Mouse (Mus musculus) adipocyte (in vitro differentiated cells): Measurements from ENCODE around the gene Lrrc66.

ENCODE experiments used
- DNase-seq: peaks from one replicate; pipeline ENCODE4 v3.0.0-alpha.2; 2016; ENCODE audit warnings: low spot score

The Lrrc66 gene

GRCm38 (mm10) chr5:73632291-73632690 is at the start of gene Lrrc66:
Gene Lrrc66 (minus strand): TSS chr5:73632526.
- DNase-seq: no peak

DNA sequence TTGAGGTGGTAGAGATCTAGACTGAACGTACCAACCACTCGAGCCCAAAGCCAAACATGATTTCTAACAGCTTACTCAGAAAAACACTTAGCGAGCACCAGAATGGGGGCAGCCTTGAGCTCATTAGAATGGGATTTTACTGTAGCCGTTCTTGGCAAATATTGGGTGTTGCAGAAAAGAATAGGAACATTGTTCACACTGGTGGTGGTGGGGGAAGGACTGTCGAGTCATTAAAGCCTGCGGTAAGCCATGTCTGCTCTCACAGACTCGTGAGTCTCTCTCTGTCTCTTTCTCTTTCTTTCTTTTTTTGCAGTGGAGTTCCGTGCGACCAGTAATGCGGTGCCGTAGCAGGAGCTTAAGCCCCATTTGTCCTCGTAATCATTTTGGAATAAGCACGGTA is 44.3 kb upstream of the Lrrc66 start:
- no peak for DNase-seq

GRCm38 (mm10) chr5:73675604-73676003 is 43.3 kb upstream of the Lrrc66 start:
- no peak for DNase-seq

- DNase-seq: no peak
Observed at GRCm38 (mm10) chr5:73669386-73669785, 37.1 kb upstream of the Lrrc66 start.

GRCm38 (mm10) chr5:73667877-73668276 is 35.6 kb upstream of the Lrrc66 start:
- no peak for DNase-seq

DNA sequence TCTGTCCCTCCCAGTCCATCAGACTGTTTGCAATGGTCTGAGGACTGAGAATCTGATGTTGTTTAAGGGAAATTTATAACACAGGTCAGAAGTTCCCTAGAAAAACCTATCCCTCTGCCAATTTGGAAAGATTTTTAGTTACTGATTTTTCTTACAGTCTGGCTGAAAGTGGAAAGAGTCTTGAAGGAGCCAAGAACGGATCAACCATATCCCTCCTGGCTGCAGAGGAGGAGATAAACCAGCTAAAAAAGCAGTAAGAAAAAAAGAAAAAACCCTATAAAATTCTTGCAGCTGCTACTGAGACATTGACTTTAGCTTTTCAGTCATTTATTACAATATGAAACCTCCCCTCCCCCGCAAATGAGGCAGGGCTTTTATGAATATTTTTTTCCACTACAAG is 34.4 kb upstream of the Lrrc66 start:
- no peak for DNase-seq

DNA sequence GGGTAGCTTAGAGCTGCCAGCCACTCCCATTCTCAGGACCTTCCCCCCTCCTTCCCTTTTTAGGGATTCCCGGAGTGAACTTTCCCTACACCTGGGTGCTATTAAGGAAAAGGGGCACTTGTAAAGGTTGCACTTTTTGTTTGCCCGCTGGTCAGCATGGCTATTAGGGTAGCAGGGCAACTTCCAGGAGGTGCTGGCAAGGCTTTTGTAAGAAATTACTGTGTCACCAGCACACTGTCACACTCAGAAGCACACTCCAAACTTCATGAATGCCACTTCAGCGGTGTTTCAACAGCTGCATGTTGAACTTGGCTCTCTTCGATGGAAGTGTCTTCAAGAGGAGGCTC is 19.5 kb upstream of the Lrrc66 start:
- DNase-seq: no peak

GRCm38 (mm10) chr5:73651061-73651854 is 18.9 kb upstream of the Lrrc66 start, which contains the start of gene Spata18:
Gene Spata18 (plus strand): TSS chr5:73651379.
- DNase-seq: no peak

DNA sequence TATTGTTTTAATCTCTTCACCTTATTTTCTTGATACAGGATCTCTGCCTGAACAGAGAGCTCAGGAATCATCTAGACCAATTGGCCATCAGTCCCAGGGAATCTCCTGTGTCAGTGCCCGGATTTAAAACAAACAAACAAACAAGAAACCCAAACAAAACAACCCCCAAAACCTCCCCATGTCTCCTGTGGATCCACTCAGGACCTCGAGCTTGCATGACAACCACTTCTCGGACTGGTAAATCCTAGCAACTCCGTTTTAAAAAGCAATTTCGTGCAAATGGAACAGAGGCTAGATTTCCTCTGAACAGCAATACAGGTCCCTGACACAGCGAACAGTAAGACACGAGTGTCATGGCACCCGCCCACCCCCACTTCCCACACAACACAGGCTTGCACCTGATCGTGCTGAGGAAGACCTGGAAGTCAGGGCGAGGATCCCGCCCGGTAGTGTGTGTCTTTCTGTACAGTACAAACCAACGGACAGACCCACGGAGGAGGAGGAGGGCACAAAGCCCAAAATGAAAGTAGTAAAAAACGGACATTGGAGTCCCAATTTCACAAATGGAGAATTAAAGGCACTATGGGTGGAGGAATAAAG is 18.1 kb upstream of the Lrrc66 start:
- DNase-seq: no peak

DNA sequence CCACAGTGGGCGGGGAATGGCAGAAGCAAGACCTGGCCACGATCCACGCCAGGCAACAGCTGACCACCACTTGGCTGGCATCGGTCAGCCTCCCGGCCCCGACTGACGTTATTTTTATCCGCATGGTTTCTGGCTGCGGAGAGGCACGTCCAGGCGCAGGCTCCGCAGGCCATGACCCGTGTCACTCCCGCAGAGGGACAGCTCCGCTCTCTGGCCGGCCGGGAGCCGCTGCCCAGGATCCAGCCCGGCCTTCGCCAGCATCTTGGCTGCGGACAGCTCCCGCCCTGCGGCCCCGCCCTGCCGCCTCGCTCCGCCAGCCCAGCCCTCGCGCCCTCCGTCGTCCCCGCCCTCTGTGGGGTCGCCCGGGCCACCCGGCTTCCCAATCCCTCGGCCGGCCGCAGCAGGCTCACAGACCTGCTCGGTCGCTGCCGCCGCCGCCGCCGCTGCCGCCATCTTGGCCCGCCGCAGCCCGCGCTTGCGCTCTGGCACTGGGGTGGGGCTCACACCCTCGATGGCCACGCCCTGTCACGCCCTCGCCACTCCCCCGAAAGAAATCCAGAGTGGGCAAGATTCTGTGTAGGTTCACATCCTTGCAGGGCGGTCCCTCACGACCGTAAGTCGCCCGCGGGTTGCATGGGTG is 15.1 kb upstream of the Lrrc66 start, which contains the start of gene Sgcb:
Gene Sgcb, minus strand, starts transcription at position 530 of the 640 bp plus-strand sequence.
- DNase-seq: peak; percentile 34

DNA sequence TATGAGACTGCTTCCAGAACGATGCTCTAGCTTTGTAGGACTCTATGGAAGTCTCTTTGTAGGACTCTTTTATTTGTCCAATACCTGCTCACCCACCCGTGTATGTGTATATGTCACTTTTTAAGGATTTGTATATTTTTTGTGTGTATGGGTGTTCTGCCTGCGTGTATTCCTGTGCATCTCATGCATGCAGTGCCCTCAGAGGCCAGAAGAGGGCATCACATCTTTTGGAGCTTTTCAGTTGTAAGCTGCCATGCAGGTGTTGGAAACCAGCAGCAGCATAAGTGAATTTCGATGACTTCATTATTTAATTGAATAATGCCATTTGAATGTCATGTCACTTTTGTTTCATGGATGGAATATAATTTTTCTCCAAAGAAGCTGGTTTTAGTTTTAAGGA is 9.8 kb upstream of the Lrrc66 start:
- DNase-seq: no peak

DNA sequence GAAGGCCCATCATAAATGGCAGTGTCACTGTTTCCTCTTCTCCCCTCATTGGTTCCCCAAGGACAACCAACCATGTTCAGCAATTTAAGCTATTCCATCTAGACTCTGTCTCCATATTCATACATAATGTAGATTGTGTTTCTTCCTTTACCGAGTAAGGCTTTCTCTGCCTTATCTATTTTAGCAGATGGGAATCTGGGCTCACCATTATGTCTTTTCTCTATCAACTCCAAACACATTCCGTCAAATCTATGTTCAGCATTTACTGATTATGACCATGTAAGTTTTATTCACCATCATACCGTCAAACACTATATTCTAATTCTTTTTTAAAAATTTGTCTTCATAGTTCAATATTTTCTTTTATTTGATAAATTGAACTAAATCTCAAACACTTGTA is 8.7 kb upstream of the Lrrc66 start:
- no peak for DNase-seq

GRCm38 (mm10) chr5:73637337-73638107 is 5.2 kb upstream of the Lrrc66 start:
- peak; percentile 75 for DNase-seq

DNA sequence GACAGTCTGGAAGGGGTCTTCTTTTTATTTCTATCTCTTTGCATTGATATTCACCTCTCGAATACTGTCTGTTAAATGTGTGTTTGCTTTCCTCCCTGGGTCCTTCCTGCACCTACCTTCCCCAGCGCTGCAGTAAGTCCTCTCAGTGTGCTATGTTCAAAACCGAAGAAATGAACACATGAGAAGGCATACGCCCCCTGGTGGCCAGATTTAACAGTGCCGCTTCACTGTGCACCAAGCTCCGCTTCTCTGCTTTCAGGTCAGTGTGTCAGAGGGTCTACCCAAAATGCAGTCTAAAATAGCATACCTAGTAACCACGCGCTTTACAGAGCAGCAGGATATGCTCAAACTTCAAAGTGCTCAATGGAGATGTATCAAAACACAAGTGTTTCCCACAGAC is 815 bp upstream of the Lrrc66 start:
- DNase-seq: peak; percentile 68

GRCm38 (mm10) chr5:73631001-73631558 is 1.2 kb downstream of the Lrrc66 start:
- DNase-seq: no peak

DNA sequence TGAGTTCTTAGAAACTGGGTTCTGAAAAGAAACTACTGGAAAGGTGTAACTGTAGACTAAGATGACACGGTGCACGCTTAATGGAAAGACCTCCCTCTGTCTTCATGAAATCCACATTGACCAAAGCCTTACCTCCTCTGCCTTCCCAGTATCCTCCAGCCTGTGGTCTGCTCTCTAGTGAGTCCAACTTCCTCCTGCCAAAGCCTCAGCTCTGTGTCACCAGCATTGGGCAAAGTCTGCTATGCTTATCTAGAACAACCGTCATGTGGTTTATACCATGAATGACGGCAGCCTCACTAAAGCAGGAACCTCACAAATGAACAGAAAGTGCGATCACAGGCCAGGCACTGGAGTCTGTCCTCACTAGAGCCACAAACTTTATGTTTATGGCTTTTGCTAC is 2.2 kb downstream of the Lrrc66 start:
- no peak for DNase-seq

DNA sequence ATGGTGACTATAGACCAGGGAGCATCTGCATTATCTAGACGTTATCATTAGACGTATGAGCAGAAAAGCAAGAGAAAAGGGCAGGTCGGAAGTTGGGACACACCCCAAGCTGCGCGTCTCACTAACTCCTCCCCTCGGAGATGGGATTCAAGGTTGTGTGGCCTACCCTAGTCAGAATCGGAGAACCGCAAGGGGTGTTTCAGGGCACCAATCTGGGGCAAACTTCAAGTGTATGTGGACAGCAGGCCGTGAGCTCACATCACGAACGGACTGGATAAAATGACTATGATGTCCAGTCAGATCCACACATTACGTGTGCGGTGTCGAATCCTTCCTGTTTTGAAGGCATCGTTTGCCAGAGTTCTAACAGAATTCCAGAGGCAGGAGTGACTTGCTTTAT is 4.3 kb downstream of the Lrrc66 start:
- no peak for DNase-seq

- DNase-seq: no peak
Observed at GRCm38 (mm10) chr5:73627559-73627958, 4.8 kb downstream of the Lrrc66 start.

- no peak for DNase-seq
Observed at GRCm38 (mm10) chr5:73626842-73627241, 5.5 kb downstream of the Lrrc66 start.

GRCm38 (mm10) chr5:73625505-73625904 is 6.8 kb downstream of the Lrrc66 start:
- DNase-seq: no peak

- no peak for DNase-seq
Observed at GRCm38 (mm10) chr5:73618969-73619368, 13.4 kb downstream of the Lrrc66 start.

- no peak for DNase-seq
Observed at GRCm38 (mm10) chr5:73615211-73615610, 17.1 kb downstream of the Lrrc66 start.
